Mouse (Mus musculus): ENCODE measurements around the gene Tsr3. TPM values are rescaled to one million over a fixed set of nuclear protein-coding genes. Genes with fewer than 3 reads are reported as not detected.
"Not testable (repeated sequence)": the region's sequence is repeated elsewhere in the genome, so short reads cannot be mapped to it uniquely, and the experiment has no call there.

Tsr3 gene
- 63.3 and 64.3 TPM in 2 replicates for polyA plus RNA-seq (2015; fragmentation: Nextera tagmentation; extraction: Ambion mirVana)

GRCm38 (mm10) chr17:25239695-25240636 is at the start of gene Tsr3, which contains the start of gene Gnptg:
Gene Tsr3, plus strand, starts transcription at chr17:25240170.
Gene Gnptg, minus strand, starts transcription at chr17:25240124.
- Histone ChIP-seq H3K9ac (peak within 1 kb of the TSS; percentile 97), H3K36me3 (ENCODE audit: poor library complexity, severe bottlenecking) (peaks cover 53% of the 10 kb centered on the region), H3K27ac (peak within 1 kb of the TSS; percentile 71), H3K27me3 (no peaks in the 10 kb centered on the region), H3K9me3 (replicated peaks) (no peaks in the 10 kb centered on the region), H3K4me1 (peaks cover 20% of the 10 kb centered on the region), H3K4me3 (peak within 1 kb of the TSS; percentile 90), H3K4me2 (peak within 1 kb of the TSS; percentile 97)
- ATAC-seq: peak; percentile 89
- WGBS: under 1% methylated on average over 78 of the region's 80 CpGs

- Histone ChIP-seq H3K27me3 (no peaks in the 10 kb centered on the region), H3K4me1 (no peaks in the 10 kb centered on the region), H3K4me2 (no peak overlapping the region), H3K36me3 (ENCODE audit: poor library complexity, severe bottlenecking) (peaks cover 78% of the 10 kb centered on the region), H3K4me3 (no peak overlapping the region), H3K9ac (no peak overlapping the region), H3K27ac (no peak overlapping the region), H3K9me3 (replicated peaks) (no peaks in the 10 kb centered on the region)
- no peak for ATAC-seq
- 91% methylated on average over 4 of the region's 4 CpGs for WGBS
Observed at GRCm38 (mm10) chr17:25202401-25202800, 37.6 kb upstream of the Tsr3 start.

- Histone ChIP-seq H3K27ac (no peak overlapping the region), H3K9me3 (replicated peaks) (no peaks in the 10 kb centered on the region), H3K4me3 (no peak overlapping the region), H3K27me3 (no peaks in the 10 kb centered on the region), H3K36me3 (ENCODE audit: poor library complexity, severe bottlenecking) (peaks cover 92% of the 10 kb centered on the region), H3K4me2 (no peak overlapping the region), H3K4me1 (no peaks in the 10 kb centered on the region), H3K9ac (no peak overlapping the region)
- ATAC-seq: no peak
- WGBS: 96% methylated on average over 4 of the region's 4 CpGs
Observed at GRCm38 (mm10) chr17:25210006-25210405, 30.0 kb upstream of the Tsr3 start.

DNA sequence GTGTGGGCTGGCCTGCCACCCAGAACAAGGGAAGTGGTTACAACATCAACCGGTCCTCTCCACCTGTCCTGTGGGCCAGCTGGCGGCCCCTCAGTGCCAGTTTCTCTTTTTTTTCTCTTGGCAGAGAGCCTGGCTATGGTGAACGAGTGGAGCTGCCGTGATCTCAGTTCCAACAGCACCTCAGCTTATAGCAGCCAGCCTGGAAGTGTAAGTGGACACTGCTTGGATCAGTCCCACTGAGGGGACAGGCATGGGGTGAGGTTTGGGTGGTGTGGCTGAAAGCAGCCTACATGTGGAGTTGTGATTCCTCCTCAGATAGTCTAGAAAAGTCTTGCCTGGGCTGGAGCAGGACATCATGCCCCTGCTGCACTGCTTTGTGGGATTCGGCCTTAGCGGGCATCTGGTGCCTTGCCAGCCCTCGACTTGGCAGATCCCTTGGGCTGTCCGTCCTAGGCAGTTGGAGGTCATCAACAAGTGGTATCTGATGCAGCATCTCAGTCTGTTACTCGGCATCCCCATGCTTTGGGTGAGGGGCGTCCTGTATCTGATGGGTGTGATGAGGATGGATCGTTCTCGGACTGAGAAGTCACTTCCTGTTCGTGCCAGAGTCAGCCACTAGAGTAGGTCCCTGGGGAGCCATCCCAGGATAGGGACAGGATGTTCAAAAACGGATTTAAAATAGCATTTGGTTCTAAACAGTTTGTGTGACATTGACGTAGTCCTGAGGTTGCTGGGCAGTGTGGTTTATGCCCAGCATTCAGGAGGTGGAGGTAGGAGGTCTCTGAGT is 29.1 kb upstream of the Tsr3 start:
- Histone ChIP-seq H3K27ac (no peak overlapping the region), H3K36me3 (ENCODE audit: poor library complexity, severe bottlenecking) (peaks cover 91% of the 10 kb centered on the region), H3K9me3 (replicated peaks) (no peaks in the 10 kb centered on the region), H3K4me3 (no peak overlapping the region), H3K4me1 (no peaks in the 10 kb centered on the region), H3K9ac (no peak overlapping the region), H3K27me3 (no peaks in the 10 kb centered on the region), H3K4me2 (no peak overlapping the region)
- ATAC-seq: no peak
- 86% methylated on average over 15 of the region's 15 CpGs for WGBS

- H3K4me2 ChIP-seq: no peak overlapping the region
- H3K4me3 ChIP-seq: no peak overlapping the region
- no peaks in the 10 kb centered on the region for H3K4me1 ChIP-seq
- no peak for ATAC-seq
- peaks cover 88% of the 10 kb centered on the region for H3K36me3 ChIP-seq (ENCODE audit: poor library complexity, severe bottlenecking)
- H3K9ac ChIP-seq: no peak overlapping the region
- no peaks in the 10 kb centered on the region for H3K27me3 ChIP-seq
- no peak overlapping the region for H3K27ac ChIP-seq
- 89% methylated on average over 4 of the region's 4 CpGs for WGBS
- H3K9me3 ChIP-seq (replicated peaks): no peaks in the 10 kb centered on the region
Observed at GRCm38 (mm10) chr17:25211705-25212104, 28.3 kb upstream of the Tsr3 start.

DNA sequence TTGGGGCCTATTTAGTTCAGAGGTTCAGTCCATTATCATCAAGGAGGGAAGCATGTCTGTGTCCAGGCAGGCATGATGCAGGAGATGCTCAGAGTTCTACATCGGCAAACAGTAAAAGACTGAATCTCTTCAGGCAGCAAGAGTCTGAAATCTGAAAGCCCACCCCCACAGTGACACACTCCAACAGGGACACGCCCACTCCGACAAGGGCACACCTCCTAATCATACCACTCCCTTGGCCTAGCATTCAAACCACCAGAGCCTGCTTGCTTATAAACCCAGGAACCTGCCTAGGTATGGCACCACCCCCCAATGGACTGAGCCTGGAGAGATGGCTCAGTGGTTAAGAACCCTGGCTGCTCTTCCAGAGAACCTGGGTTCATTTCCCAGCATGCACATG is 24.5 kb upstream of the Tsr3 start:
- Histone ChIP-seq H3K4me2 (no peak overlapping the region), H3K27me3 (no peaks in the 10 kb centered on the region), H3K4me3 (no peak overlapping the region), H3K36me3 (ENCODE audit: poor library complexity, severe bottlenecking) (peaks cover 71% of the 10 kb centered on the region), H3K9me3 (replicated peaks) (no peaks in the 10 kb centered on the region), H3K4me1 (no peaks in the 10 kb centered on the region), H3K27ac (no peak overlapping the region), H3K9ac (no peak overlapping the region)
- 82% methylated on average over 3 of the region's 3 CpGs for WGBS
- no peak for ATAC-seq

DNA sequence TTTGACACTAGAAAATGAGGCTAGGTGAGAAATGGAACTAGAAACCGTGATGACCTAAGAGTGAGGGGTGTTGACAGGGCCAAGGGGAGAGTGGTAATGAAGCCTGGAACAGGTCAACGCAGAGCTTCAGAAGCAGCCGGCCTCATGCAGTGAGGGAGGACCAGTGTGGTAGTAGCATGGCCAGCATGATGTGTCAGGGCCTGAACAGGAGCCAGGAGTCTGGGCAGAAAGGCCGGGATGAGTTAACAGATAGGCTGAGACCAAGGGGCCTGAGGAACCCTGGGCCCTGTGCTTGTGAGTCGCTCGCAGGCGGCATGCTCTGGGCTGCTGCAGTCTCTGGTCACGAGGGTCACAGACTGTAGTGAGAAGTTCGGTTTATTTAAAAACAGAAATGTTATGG is 21.0 kb upstream of the Tsr3 start:
- WGBS: 92% methylated on average over 9 of the region's 9 CpGs
- Histone ChIP-seq H3K9me3 (replicated peaks) (no peaks in the 10 kb centered on the region), H3K36me3 (ENCODE audit: poor library complexity, severe bottlenecking) (peaks cover 40% of the 10 kb centered on the region), H3K4me3 (no peak overlapping the region), H3K4me2 (no peak overlapping the region), H3K4me1 (peaks cover 14% of the 10 kb centered on the region), H3K27me3 (no peaks in the 10 kb centered on the region), H3K9ac (no peak overlapping the region), H3K27ac (no peak overlapping the region)
- no peak for ATAC-seq

GRCm38 (mm10) chr17:25219492-25220295 is 20.3 kb upstream of the Tsr3 start:
- WGBS: 95% methylated on average over 15 of the region's 15 CpGs
- Histone ChIP-seq H3K27ac (no peak overlapping the region), H3K4me2 (no peak overlapping the region), H3K9ac (no peak overlapping the region), H3K9me3 (replicated peaks) (no peaks in the 10 kb centered on the region), H3K4me3 (no peak overlapping the region), H3K27me3 (no peaks in the 10 kb centered on the region), H3K4me1 (peaks cover 14% of the 10 kb centered on the region), H3K36me3 (ENCODE audit: poor library complexity, severe bottlenecking) (peaks cover 33% of the 10 kb centered on the region)
- no peak for ATAC-seq

- ATAC-seq: no peak
- Histone ChIP-seq H3K9me3 (replicated peaks) (no peaks in the 10 kb centered on the region), H3K27ac (no peak overlapping the region), H3K36me3 (ENCODE audit: poor library complexity, severe bottlenecking) (peaks cover 27% of the 10 kb centered on the region), H3K4me3 (no peak overlapping the region), H3K27me3 (no peaks in the 10 kb centered on the region), H3K4me1 (peaks cover 14% of the 10 kb centered on the region), H3K9ac (no peak overlapping the region), H3K4me2 (no peak overlapping the region)
- WGBS: 74% methylated on average over 1 of the region's 1 CpGs
Observed at GRCm38 (mm10) chr17:25220746-25221145, 19.2 kb upstream of the Tsr3 start.

DNA sequence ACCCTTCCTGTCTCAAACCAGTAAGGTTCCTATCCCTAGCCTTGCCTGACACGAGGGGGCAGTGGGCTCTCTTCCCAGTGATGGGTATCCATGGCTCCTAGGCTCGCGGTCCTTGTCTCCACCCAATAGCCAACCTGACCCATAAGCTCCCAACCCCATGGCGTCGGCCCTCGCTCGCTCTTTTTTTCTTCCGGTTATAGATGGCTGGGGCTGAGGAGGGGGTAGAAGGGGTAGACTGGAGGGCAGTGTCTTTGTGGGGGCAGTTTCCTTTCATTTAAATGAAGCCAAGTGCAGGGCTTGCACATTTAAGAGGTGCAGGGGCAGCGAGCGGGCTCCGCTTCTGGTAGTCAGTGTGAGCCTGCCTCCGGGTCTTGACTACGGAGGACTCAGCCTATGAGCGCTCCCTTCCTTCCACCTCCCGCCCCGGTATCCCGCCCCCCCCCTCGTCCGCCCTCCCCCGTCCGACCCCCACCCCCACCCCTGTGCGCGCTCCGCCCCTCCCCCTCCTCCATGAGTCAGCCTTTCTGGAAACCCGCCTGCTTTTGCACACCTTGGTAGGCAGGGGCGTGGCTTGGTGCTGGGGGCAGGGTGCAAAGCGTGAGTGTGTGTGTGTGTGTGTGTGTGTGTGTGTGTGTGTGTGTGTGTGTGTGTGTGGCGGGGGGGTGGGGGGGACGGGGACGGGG is 18.0 kb upstream of the Tsr3 start:
- peak; percentile 80 for ATAC-seq
- Histone ChIP-seq H3K9ac (peak overlapping the region; percentile 66), H3K36me3 (ENCODE audit: poor library complexity, severe bottlenecking) (peaks cover 21% of the 10 kb centered on the region), H3K4me1 (peaks cover 14% of the 10 kb centered on the region), H3K4me2 (peak overlapping the region; percentile 66), H3K9me3 (replicated peaks) (no peaks in the 10 kb centered on the region), H3K4me3 (peak overlapping the region; percentile 39), H3K27ac (no peak overlapping the region), H3K27me3 (no peaks in the 10 kb centered on the region)
- 2% methylated on average over 20 of the region's 30 CpGs for WGBS

DNA sequence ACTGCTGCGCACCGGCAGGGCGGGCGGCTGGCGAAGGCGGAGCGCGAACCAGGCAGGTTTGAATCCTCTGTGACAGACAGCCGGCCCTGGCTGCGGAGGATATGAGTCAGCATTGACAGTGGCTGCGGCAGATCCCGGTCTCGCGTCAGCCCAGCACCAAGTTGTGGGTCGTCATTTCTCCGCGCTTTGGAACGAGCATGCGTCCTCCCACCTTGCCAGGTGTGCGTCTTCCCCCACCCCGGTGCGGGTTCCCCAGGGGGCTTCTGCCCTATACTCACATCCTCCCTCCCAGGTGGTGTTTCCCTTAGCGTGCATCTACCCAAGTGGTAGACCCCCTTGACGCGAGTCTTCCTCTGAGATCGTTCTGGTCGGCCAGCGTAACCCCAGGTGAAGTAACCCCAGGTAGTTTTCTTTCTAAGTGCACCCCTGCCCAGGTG is 17.4 kb upstream of the Tsr3 start:
- WGBS: 14% methylated on average over 14 of the region's 28 CpGs
- not testable (repeated sequence) for H3K27ac ChIP-seq

More for the DNA sequence above, 17.4 kb upstream of the Tsr3 start:
- Histone ChIP-seq H3K9ac (peak overlapping the region; percentile 40; the same call in 1 of the 2 replicates), H3K36me3 (ENCODE audit: poor library complexity, severe bottlenecking) (peaks cover 16% of the 10 kb centered on the region), H3K4me3 (peak overlapping the region; percentile 6; the same call in 1 of the 2 replicates), H3K4me2 (peak overlapping the region; percentile 66), H3K4me1 (peaks cover 14% of the 10 kb centered on the region)
- H3K27me3 ChIP-seq; H3K9me3 ChIP-seq (replicated peaks): not testable (repeated sequence)
- ATAC-seq: peak; percentile 89
